In the genomic region with DNA sequence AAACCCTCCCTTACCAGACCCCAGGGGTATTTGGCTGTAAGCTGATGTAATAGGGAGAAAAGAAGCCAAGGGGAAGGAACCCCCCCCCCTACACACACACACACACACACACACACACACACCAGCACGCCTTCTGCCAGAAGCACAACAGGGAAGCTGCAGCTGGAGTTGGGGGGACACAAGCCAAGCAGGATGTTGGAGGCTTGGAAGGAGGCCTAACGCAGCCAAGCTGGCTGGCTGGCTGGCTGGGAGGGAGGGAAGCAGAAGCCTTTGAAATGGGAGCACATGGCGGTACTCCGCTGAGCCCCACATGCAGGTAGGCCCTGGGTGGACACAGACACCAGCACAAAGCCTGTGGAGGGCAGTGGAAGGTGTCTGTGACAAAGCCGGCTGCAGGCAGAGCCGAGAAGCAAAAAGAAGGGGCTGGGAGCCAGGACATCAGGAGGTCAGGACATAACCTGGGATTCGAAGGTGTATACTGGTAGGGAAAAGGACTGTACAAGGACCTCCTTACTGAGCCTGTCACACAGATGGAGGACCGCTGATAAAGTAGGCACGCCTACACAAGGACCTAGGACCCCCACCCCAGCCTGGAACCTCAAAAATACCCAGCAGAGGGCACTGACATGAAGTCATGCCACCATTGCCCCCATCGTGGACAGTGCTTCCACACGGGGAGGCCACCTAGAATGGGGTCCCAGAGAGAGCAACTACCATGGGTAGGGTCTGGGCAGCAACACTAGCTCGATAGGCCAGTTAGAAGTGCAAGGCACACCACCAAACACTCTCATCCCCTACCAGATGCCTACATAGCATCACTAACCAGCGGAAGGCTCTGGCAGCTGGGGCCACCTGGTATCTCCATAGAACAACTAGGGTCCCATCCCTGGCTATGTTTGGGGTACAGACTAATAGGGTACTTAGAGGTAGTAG, we compare ENCODE assay signal across 8 mouse cellular contexts. TPM values are rescaled to one million over a fixed set of nuclear protein-coding genes. Genes with fewer than 3 reads are reported as not detected.
DNase-seq lines count a peak whose midpoint lies in the region; ATAC-seq lines count a peak whose summit lies in the region.

No protein-coding gene starts in this region.

- WGBS in kidney, embryonic 16.5 days: 71% methylated on average over 13 of the region's 13 CpGs
- WGBS in neural tube, embryonic 15.5 days: 76% methylated on average over 13 of the region's 13 CpGs

- no peak overlapping the region; the same call in 1 of the 2 replicates for H3K9ac ChIP-seq in kidney, embryonic 16.5 days (replicated peaks; ENCODE audit: low read length)
- H3K9ac ChIP-seq in neural tube, embryonic 15.5 days (replicated peaks): no peak overlapping the region

- H3K4me2 ChIP-seq in kidney, embryonic 16.5 days (replicated peaks; ENCODE audit: low read depth, low read length): no peak overlapping the region
- H3K4me2 ChIP-seq in neural tube, embryonic 15.5 days: no peak overlapping the region

- no peak for DNase-seq in kidney, adult 8-10 months
- DNase-seq in cerebellum, postnatal 25 days: peak; percentile 55 to 56
- peak; percentile 83 to 87 for DNase-seq in heart, adult 9 months (ENCODE audit: low spot score in 2 of 2)
- DNase-seq in layer of hippocampus, adult 18-20 months (ENCODE audit: low spot score in 2 of 2): peak; percentile 39 to 40
- no peak for DNase-seq in thymus, postnatal 10 days (ENCODE audit: low spot score in 2 of 2)

- H3K36me3 ChIP-seq in kidney, embryonic 16.5 days (ENCODE audit: insufficient read depth, low read length): no peaks in the 10 kb centered on the region
- H3K36me3 ChIP-seq in neural tube, embryonic 15.5 days: no peaks in the 10 kb centered on the region

- no peak for ATAC-seq in kidney, embryonic 16.5 days (ENCODE audit: low FRiP score, low TSS enrichment)
- ATAC-seq in neural tube, embryonic 15.5 days (ENCODE audit: low FRiP score): peak; percentile 4; the same call in 1 of the 2 replicates
- no peak for ATAC-seq in megakaryocyte, adult 5-6 weeks (ENCODE audit: poor library complexity, severe bottlenecking)

- H3K4me1 ChIP-seq in kidney, embryonic 16.5 days (ENCODE audit: insufficient read depth, low read length): peaks cover 38% of the 10 kb centered on the region
- peaks cover 49% of the 10 kb centered on the region for H3K4me1 ChIP-seq in neural tube, embryonic 15.5 days

- peak overlapping the region; percentile 43; the same call in 1 of the 2 replicates for H3K27ac ChIP-seq in kidney, embryonic 16.5 days (ENCODE audit: low read length)
- no peak overlapping the region for H3K27ac ChIP-seq in neural tube, embryonic 15.5 days (replicated peaks)

- no peaks in the 10 kb centered on the region for H3K9me3 ChIP-seq in kidney, embryonic 16.5 days (ENCODE audit: low read length)
- H3K9me3 ChIP-seq in neural tube, embryonic 15.5 days (replicated peaks): no peaks in the 10 kb centered on the region

- H3K27me3 ChIP-seq in kidney, embryonic 16.5 days (ENCODE audit: insufficient read depth, low read length): no peaks in the 10 kb centered on the region
- no peaks in the 10 kb centered on the region for H3K27me3 ChIP-seq in neural tube, embryonic 15.5 days (replicated peaks)

- H3K4me3 ChIP-seq in kidney, embryonic 16.5 days (ENCODE audit: low read length): no peak overlapping the region
- H3K4me3 ChIP-seq in neural tube, embryonic 15.5 days (replicated peaks): no peak overlapping the region

RNA-seq across cellular contexts. Expression of gene Tspan9, which starts 53.4 kb away (rescaled TPM):
- 140 and 147 TPM in 2 replicates for polyA plus RNA-seq in kidney, embryonic 16.5 days (2015; fragmentation: Nextera tagmentation; extraction: Ambion mirVana)
- 10 to 100 TPM; 48.4 to 53.8 TPM for total RNA-seq in layer of hippocampus, adult 18-20 months (2021)
- polyA plus RNA-seq in neural tube, embryonic 15.5 days (2015; fragmentation: Nextera tagmentation; extraction: Ambion mirVana): 48.3 and 63.2 TPM in 2 replicates
- not detected in 2 replicates for total RNA-seq in megakaryocyte, adult 5-6 weeks (2015)
- 0.26 and 1.3 TPM in 2 replicates for total RNA-seq in megakaryocyte, adult 5-6 weeks (2017)

Comparison
In these comparisons a context has a peak if more than half of its experiments do, and no peak if none do; other contexts are left out.
1. DNase-seq: peak in cerebellum, postnatal 25 days (2 of 2), heart, adult 9 months (2 of 2) and layer of hippocampus, adult 18-20 months (2 of 2); none in kidney, adult 8-10 months (0 of 2) and thymus, postnatal 10 days (0 of 2).
2. RNA of gene Tspan9, which starts 53.4 kb away (total RNA-seq): 48.4 to 53.8 TPM in layer of hippocampus, adult 18-20 months; 0.26 to 1.3 TPM in megakaryocyte, adult 5-6 weeks; every median in the first group is over 10 times any median in the second.